Mouse (Mus musculus) testis, adult 2 months (tissue): ENCODE data around the gene Cops7a. TPM values are rescaled to one million over a fixed set of nuclear protein-coding genes. Genes with fewer than 3 reads are reported as not detected.

Experiments used
- H3K27ac ChIP-seq: fragments of 200-500 bp; 2 replicates; pipeline ENCODE4 v1.5.1; 2012; ENCODE audit warnings: low read depth, low read length; ENCODE audit not compliant: control insufficient read depth, insufficient read depth
- H3K27me3 ChIP-seq: fragments of 200-500 bp; 2 replicates; pipeline ENCODE4 v1.6.1; 2012; ENCODE audit warnings: mild to moderate bottlenecking, low read length, moderate library complexity; ENCODE audit not compliant: control insufficient read depth, insufficient read depth
- H3K36me3 ChIP-seq: fragments of 200-500 bp; 2 replicates; pipeline ENCODE4 v1.6.1; 2012; ENCODE audit warnings: mild to moderate bottlenecking, low read length; ENCODE audit not compliant: control insufficient read depth, insufficient read depth
- H3K4me1 ChIP-seq: fragments of 200-500 bp; 2 replicates; pipeline ENCODE4 v1.6.1; 2012; ENCODE audit warnings: low read length; ENCODE audit not compliant: control insufficient read depth, insufficient read depth
- H3K4me3 ChIP-seq: fragments of 200-500 bp; 2 replicates; pipeline ENCODE4 v1.5.1; 2012; ENCODE audit warnings: low read depth, mild to moderate bottlenecking, low read length, moderate library complexity, mixed read lengths; ENCODE audit not compliant: control insufficient read depth
- CTCF ChIP-seq: fragments of 200-500 bp; IDR thresholded peaks from 2 replicates; pipeline ENCODE4 v1.5.1; 2012; ENCODE audit warnings: low read depth, mild to moderate bottlenecking, inconsistent platforms, low read length, moderate library complexity; ENCODE audit not compliant: control insufficient read depth, insufficient read depth, insufficient replicate concordance
- POLR2A ChIP-seq: fragments of 200-500 bp; IDR thresholded peaks from 2 replicates; pipeline ENCODE4 v1.6.1; 2012; ENCODE audit warnings: low read depth, mild to moderate bottlenecking, inconsistent platforms, low read length, moderate library complexity; ENCODE audit not compliant: control insufficient read depth
- polyA plus RNA-seq: library from polyadenylated mRNA; depleted of rRNA; stranded (reverse); fragments of >200 nt; gene quantifications from 2 replicates; pipeline ENCODE4 v1.2.3, GENCODE M21; 2012

Gene Cops7a
- polyA plus RNA-seq, 1 experiment: 387 TPM

GRCm38 (mm10) chr6:124925173-124925793 lies 40.1 kb downstream of the Cops7a start:
- no peak overlapping the region for H3K27ac ChIP-seq
- no peaks in the 10 kb centered on the region for H3K4me1 ChIP-seq
- H3K4me3 ChIP-seq: no peak overlapping the region
- H3K36me3 ChIP-seq: no peaks in the 10 kb centered on the region
- TF ChIP-seq POLR2A: no peak
- TF ChIP-seq CTCF: no peak
- H3K27me3 ChIP-seq: no peaks in the 10 kb centered on the region

GRCm38 (mm10) chr6:124921539-124921938 lies 43.8 kb downstream of the Cops7a start:
- Histone ChIP-seq H3K4me3 (no peak overlapping the region), H3K36me3 (no peaks in the 10 kb centered on the region), H3K27me3 (peaks cover 5% of the 10 kb centered on the region), H3K4me1 (peaks cover 10% of the 10 kb centered on the region), H3K27ac (peak overlapping the region; percentile 63)
- no peak for TF ChIP-seq CTCF
- no peak for TF ChIP-seq POLR2A

- TF ChIP-seq POLR2A (no peak), CTCF (no peak)
- peak overlapping the region; percentile 97 for H3K27ac ChIP-seq
- peaks cover 18% of the 10 kb centered on the region for H3K4me1 ChIP-seq
- H3K27me3 ChIP-seq: peaks cover 5% of the 10 kb centered on the region
- H3K36me3 ChIP-seq: no peaks in the 10 kb centered on the region
- peak overlapping the region; percentile 88 for H3K4me3 ChIP-seq
These were observed 44.8 kb downstream of the Cops7a start for GRCm38 (mm10) chr6:124920318-124921085.

- Histone ChIP-seq H3K4me3 (peak within 1 kb of the TSS; percentile 92), H3K27me3 (peaks cover 5% of the 10 kb centered on the region), H3K27ac (peak within 1 kb of the TSS; percentile 97), H3K36me3 (no peaks in the 10 kb centered on the region), H3K4me1 (peaks cover 18% of the 10 kb centered on the region)
- TF ChIP-seq CTCF (no peak), POLR2A (peak; percentile 85)
These were observed 45.5 kb downstream of the Cops7a start, which contains the start of gene Ptms for GRCm38 (mm10) chr6:124919695-124920317. Ptms (minus strand) TSS chr6:124920103.

GRCm38 (mm10) chr6:124918890-124919627 lies 46.3 kb downstream of the Cops7a start:
- H3K4me1 ChIP-seq: peaks cover 23% of the 10 kb centered on the region

GRCm38 (mm10) chr6:124918331-124918690 lies 47.0 kb downstream of the Cops7a start:
- Histone ChIP-seq H3K27me3 (peaks cover 5% of the 10 kb centered on the region), H3K4me1 (peaks cover 24% of the 10 kb centered on the region), H3K4me3 (peak overlapping the region; percentile 92), H3K27ac (peak overlapping the region; percentile 46), H3K36me3 (no peaks in the 10 kb centered on the region)
- TF ChIP-seq CTCF: no peak
- TF ChIP-seq POLR2A: 0 out of 2 replicates have a peak, but pooled peaks have one; percentile 6

More at GRCm38 (mm10) chr6:124918890-124919627, 46.3 kb downstream of the Cops7a start:
- Histone ChIP-seq H3K27me3 (peaks cover 5% of the 10 kb centered on the region), H3K4me3 (peak overlapping the region; percentile 92), H3K36me3 (no peaks in the 10 kb centered on the region), H3K27ac (peak overlapping the region; percentile 81)
- TF ChIP-seq POLR2A: no peak
- no peak for TF ChIP-seq CTCF
